Mouse (Mus musculus): Measurements from ENCODE around the gene Snx30. TPM values are rescaled to one million over a fixed set of nuclear protein-coding genes. Genes with fewer than 3 reads are reported as not detected.

Snx30 gene
- total and polyA plus RNA-seq, 2 experiments: 1.6 to 4.1 TPM

DNA sequence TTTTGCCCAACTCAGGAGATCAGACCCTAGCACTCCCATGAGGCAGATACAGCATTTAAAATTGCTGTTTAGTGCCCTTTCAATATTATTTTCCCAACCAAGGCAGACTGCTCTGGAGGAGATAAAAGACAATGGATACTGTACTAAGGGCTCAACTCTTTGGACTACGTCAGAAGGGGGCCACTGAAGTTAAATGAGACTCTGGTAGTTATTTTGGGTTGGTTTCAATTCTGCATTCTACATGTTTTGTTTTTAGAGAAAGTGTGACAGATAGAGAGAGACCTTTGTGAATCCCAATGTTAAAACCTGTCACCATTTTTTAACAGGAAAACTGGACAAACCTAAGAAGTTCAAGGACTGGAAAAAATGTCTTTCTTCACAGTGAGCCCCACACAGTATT is 886 bp upstream of the Snx30 start:
- 58% methylated on average over 1 of the region's 1 CpGs for WGBS
- H3K4me1 ChIP-seq (ENCODE audit: control insufficient read depth, insufficient read depth, low read length): peaks cover 3% of the 10 kb centered on the region; the same call in 1 of the 2 replicates
- H3K36me3 ChIP-seq (ENCODE audit: control insufficient read depth, insufficient read depth, low read length): no peaks in the 10 kb centered on the region
- no peak for DNase-seq (ENCODE audit: extremely low read depth, low read depth, low spot score)
- 0 out of 2 replicates have a peak overlapping the region, but pooled peaks have one; percentile 91 for H3K4me3 ChIP-seq (ENCODE audit: insufficient read depth, low read depth, low read length)
- H3K27ac ChIP-seq (replicated peaks; ENCODE audit: insufficient read depth, low read depth, low read length): no peak overlapping the region
- TF ChIP-seq CTCF (IDR thresholded peaks at IDR 0.05; ENCODE audit: low read depth, low read length): no peak
- no peak for TF ChIP-seq POLR2A (IDR thresholded peaks at IDR 0.05; ENCODE audit: extremely low read depth, insufficient read depth, low read length)
- H3K79me2 ChIP-seq (ENCODE audit: control insufficient read depth, insufficient read depth, low read length): peaks cover 16% of the 10 kb centered on the region; the same call in 1 of the 2 replicates
- H3K9ac ChIP-seq (ENCODE audit: low read depth, low read length): no peak overlapping the region; the same call in 1 of the 2 replicates
- no peaks in the 10 kb centered on the region for H3K27me3 ChIP-seq (ENCODE audit: control insufficient read depth, insufficient read depth, low read length)

GRCm38 (mm10) chr4:59805968-59806878 is 583 bp downstream of the Snx30 start:
- H3K27me3 ChIP-seq (ENCODE audit: control insufficient read depth, insufficient read depth, low read length): no peaks in the 10 kb centered on the region
- H3K36me3 ChIP-seq (ENCODE audit: control insufficient read depth, insufficient read depth, low read length): no peaks in the 10 kb centered on the region
- WGBS: under 1% methylated on average over 54 of the region's 58 CpGs
- H3K9ac ChIP-seq (ENCODE audit: low read depth, low read length): peak overlapping the region; percentile 91
- H3K79me2 ChIP-seq (ENCODE audit: control insufficient read depth, insufficient read depth, low read length): peaks cover 18% of the 10 kb centered on the region; the same call in 1 of the 2 replicates
- peak; percentile 70 for DNase-seq (ENCODE audit: extremely low read depth, low read depth, low spot score)
- peak overlapping the region; percentile 91 for H3K4me3 ChIP-seq (ENCODE audit: insufficient read depth, low read depth, low read length)
- TF ChIP-seq POLR2A (IDR thresholded peaks at IDR 0.05; ENCODE audit: extremely low read depth, insufficient read depth, low read length): no peak
- no peak for TF ChIP-seq CTCF (IDR thresholded peaks at IDR 0.05; ENCODE audit: low read depth, low read length)
- peaks cover 3% of the 10 kb centered on the region; the same call in 1 of the 2 replicates for H3K4me1 ChIP-seq (ENCODE audit: control insufficient read depth, insufficient read depth, low read length)
- H3K27ac ChIP-seq (replicated peaks; ENCODE audit: insufficient read depth, low read depth, low read length): peak overlapping the region; percentile 50

- 5% methylated on average over 9 of the region's 9 CpGs for WGBS
Measured at GRCm38 (mm10) chr4:59806879-59807195, 1.2 kb downstream of the Snx30 start.

GRCm38 (mm10) chr4:59807521-59807920 is 1.9 kb downstream of the Snx30 start:
- Histone ChIP-seq H3K27me3 (ENCODE audit: control insufficient read depth, insufficient read depth, low read length) (no peaks in the 10 kb centered on the region), H3K9ac (ENCODE audit: low read depth, low read length) (no peak overlapping the region), H3K27ac (replicated peaks; ENCODE audit: insufficient read depth, low read depth, low read length) (no peak overlapping the region), H3K79me2 (ENCODE audit: control insufficient read depth, insufficient read depth, low read length) (peaks cover 18% of the 10 kb centered on the region; the same call in 1 of the 2 replicates), H3K4me3 (ENCODE audit: insufficient read depth, low read depth, low read length) (no peak overlapping the region), H3K4me1 (ENCODE audit: control insufficient read depth, insufficient read depth, low read length) (peaks cover 3% of the 10 kb centered on the region; the same call in 1 of the 2 replicates), H3K36me3 (ENCODE audit: control insufficient read depth, insufficient read depth, low read length) (no peaks in the 10 kb centered on the region)
- WGBS: 67% methylated on average over 2 of the region's 2 CpGs
- DNase-seq (ENCODE audit: extremely low read depth, low read depth, low spot score): no peak
- TF ChIP-seq CTCF (IDR thresholded peaks at IDR 0.05; ENCODE audit: low read depth, low read length) (no peak), POLR2A (IDR thresholded peaks at IDR 0.05; ENCODE audit: extremely low read depth, insufficient read depth, low read length) (no peak)

More at GRCm38 (mm10) chr4:59806879-59807195, 1.2 kb downstream of the Snx30 start:
- Histone ChIP-seq H3K27me3 (ENCODE audit: control insufficient read depth, insufficient read depth, low read length) (no peaks in the 10 kb centered on the region), H3K4me3 (ENCODE audit: insufficient read depth, low read depth, low read length) (peak overlapping the region; percentile 91; the same call in 1 of the 2 replicates), H3K79me2 (ENCODE audit: control insufficient read depth, insufficient read depth, low read length) (peaks cover 18% of the 10 kb centered on the region; the same call in 1 of the 2 replicates), H3K27ac (replicated peaks; ENCODE audit: insufficient read depth, low read depth, low read length) (peak overlapping the region; percentile 24), H3K9ac (ENCODE audit: low read depth, low read length) (peak overlapping the region; percentile 41), H3K4me1 (ENCODE audit: control insufficient read depth, insufficient read depth, low read length) (peaks cover 3% of the 10 kb centered on the region; the same call in 1 of the 2 replicates), H3K36me3 (ENCODE audit: control insufficient read depth, insufficient read depth, low read length) (no peaks in the 10 kb centered on the region)
- no peak for DNase-seq (ENCODE audit: extremely low read depth, low read depth, low spot score)
- TF ChIP-seq CTCF (IDR thresholded peaks at IDR 0.05; ENCODE audit: low read depth, low read length): no peak

DNA sequence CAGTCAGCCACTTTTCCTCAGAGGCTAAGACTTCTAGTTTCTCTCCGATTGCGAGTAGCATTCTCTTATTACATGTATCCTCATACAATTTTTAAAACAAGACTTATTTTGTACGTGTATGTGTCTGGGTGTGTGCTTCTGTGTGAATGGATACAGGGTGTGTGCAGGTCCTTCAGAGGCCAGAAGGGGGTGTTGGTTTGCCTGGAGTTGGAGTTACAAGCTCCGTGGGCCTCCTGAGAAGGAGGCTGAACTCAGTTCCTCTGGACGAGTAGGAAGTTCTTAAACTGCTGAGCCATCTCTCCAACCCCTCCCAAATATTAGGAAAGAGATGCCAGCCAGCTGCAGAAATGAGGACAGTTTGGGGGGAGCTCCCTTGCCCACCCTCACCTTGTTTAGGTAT is 2.8 kb downstream of the Snx30 start:
- Histone ChIP-seq H3K4me1 (ENCODE audit: control insufficient read depth, insufficient read depth, low read length) (peaks cover 3% of the 10 kb centered on the region; the same call in 1 of the 2 replicates), H3K79me2 (ENCODE audit: control insufficient read depth, insufficient read depth, low read length) (peaks cover 18% of the 10 kb centered on the region; the same call in 1 of the 2 replicates), H3K4me3 (ENCODE audit: insufficient read depth, low read depth, low read length) (no peak overlapping the region), H3K9ac (ENCODE audit: low read depth, low read length) (no peak overlapping the region), H3K27me3 (ENCODE audit: control insufficient read depth, insufficient read depth, low read length) (no peaks in the 10 kb centered on the region), H3K36me3 (ENCODE audit: control insufficient read depth, insufficient read depth, low read length) (no peaks in the 10 kb centered on the region), H3K27ac (replicated peaks; ENCODE audit: insufficient read depth, low read depth, low read length) (no peak overlapping the region)
- no peak for DNase-seq (ENCODE audit: extremely low read depth, low read depth, low spot score)
- 80% methylated on average over 5 of the region's 5 CpGs for WGBS
- TF ChIP-seq CTCF (IDR thresholded peaks at IDR 0.05; ENCODE audit: low read depth, low read length) (peak; percentile 49; the same call in 1 of the 2 replicates), POLR2A (IDR thresholded peaks at IDR 0.05; ENCODE audit: extremely low read depth, insufficient read depth, low read length) (no peak)

Measured in liver, adult 2 months (tissue).